Mouse (Mus musculus) heart, postnatal 0 days (tissue): ENCODE results near the gene Cpa5. TPM values are rescaled to one million over a fixed set of nuclear protein-coding genes. Genes with fewer than 3 reads are reported as not detected.

Source experiments
- ATAC-seq: fragments of 200-750 bp; cut with Nextera tagmentation; 2 replicates; pipeline ENCODE4 v1.8.0; 2017; ENCODE audit warnings: low read depth, moderate number of reproducible peaks, moderate library complexity; ENCODE audit not compliant: insufficient read depth
- DNase-seq: peaks from one replicate; pipeline ENCODE4 v3.0.0-alpha.2; 2016; ENCODE audit warnings: low spot score
- H3K27ac ChIP-seq: fragments of 300-500 bp; sonication (generic); 2 replicates; pipeline ENCODE4 v1.5.1; 2014; ENCODE audit warnings: low read depth, mild to moderate bottlenecking
- H3K27me3 ChIP-seq: fragments of 300-500 bp; sonication (generic); 2 replicates; pipeline ENCODE4 v1.6.1; 2014; ENCODE audit warnings: low read length, mixed read lengths; ENCODE audit not compliant: control insufficient read depth, insufficient read depth
- H3K36me3 ChIP-seq: fragments of 300-500 bp; sonication (generic); replicated peaks from 2 replicates; pipeline ENCODE4 v1.6.1; 2014; ENCODE audit warnings: low read length, mixed read lengths; ENCODE audit not compliant: control insufficient read depth, insufficient read depth
- H3K4me1 ChIP-seq: fragments of 300-500 bp; sonication (generic); 2 replicates; pipeline ENCODE4 v1.6.1; 2014; ENCODE audit warnings: antibody characterized with exemption; ENCODE audit not compliant: control insufficient read depth, insufficient read depth
- H3K4me2 ChIP-seq: fragments of 300-500 bp; sonication (generic); 2 replicates; pipeline ENCODE4 v1.6.1; 2014; ENCODE audit warnings: low read depth, mild to moderate bottlenecking, low read length, moderate library complexity
- H3K4me3 ChIP-seq: fragments of 300-500 bp; sonication (generic); 2 replicates; pipeline ENCODE4 v1.5.1; 2014; ENCODE audit warnings: low read depth, low read length
- H3K9ac ChIP-seq: fragments of 300-500 bp; sonication (generic); replicated peaks from 2 replicates; pipeline ENCODE4 v1.6.1; 2014; ENCODE audit warnings: low read depth, low read length, mixed read lengths
- H3K9me3 ChIP-seq: fragments of 300-500 bp; sonication (generic); replicated peaks from 2 replicates; pipeline ENCODE4 v1.6.1; 2016; ENCODE audit warnings: low read length; ENCODE audit not compliant: control insufficient read depth
- CTCF ChIP-seq: IDR thresholded peaks from 2 replicates; pipeline ENCODE4 v1.5.1; 2016; ENCODE audit warnings: antibody characterized with exemption, control low read depth, low read depth
- EP300 ChIP-seq: IDR thresholded peaks from 2 replicates; pipeline ENCODE4 v1.6.1; 2016; ENCODE audit warnings: antibody characterized with exemption, low read depth
- WGBS: fragments of 180-500 bp; shearing (Covaris S2); extraction: QIAGEN DNeasy Blood & Tissue Kit; methylation state at CpG from one replicate; pipeline ENCODE4 v1.1.7; 2014; 5-methylcytosine and 5-hydroxymethylcytosine counted together
- polyA plus RNA-seq: library from polyadenylated mRNA; unstranded; fragments of >200 nt; fragmentation: Nextera tagmentation; extraction: Ambion mirVana; gene quantifications from 2 replicates; pipeline ENCODE4 v1.2.1, GENCODE M21; 2015
- total RNA-seq: library from RNA; depleted of rRNA; stranded (reverse); fragments of >200 nt; gene quantifications from 2 replicates; pipeline ENCODE4 v1.2.3, GENCODE M21; 2014; ENCODE audit warnings: low replicate concordance

The Cpa5 gene
- total and polyA plus RNA-seq, 2 experiments from 2014 or later, result 0.46 to 0.67 TPM

- DNase-seq (no peak), ATAC-seq (no peak)
- Histone ChIP-seq H3K9ac (no peak overlapping the region), H3K4me2 (no peak overlapping the region), H3K36me3 (no peaks in the 10 kb centered on the region), H3K27me3 (no peaks in the 10 kb centered on the region), H3K4me1 (no peaks in the 10 kb centered on the region), H3K9me3 (no peaks in the 10 kb centered on the region), H3K27ac (no peak overlapping the region), H3K4me3 (no peak overlapping the region)
- 82% methylated on average over 4 of the region's 4 CpGs for WGBS
- TF ChIP-seq CTCF (no peak), EP300 (no peak)
Observed at GRCm38 (mm10) chr6:30605111-30605510, 5.7 kb upstream of the Cpa5 start.

- H3K27ac ChIP-seq, result no peak overlapping the region
- no peak overlapping the region for H3K4me3 ChIP-seq
- TF ChIP-seq CTCF, result no peak
- TF ChIP-seq EP300, result no peak
- 79% methylated on average over 5 of the region's 5 CpGs for WGBS
- H3K9ac ChIP-seq, result no peak overlapping the region
- no peak for DNase-seq
- no peaks in the 10 kb centered on the region for H3K4me1 ChIP-seq
- H3K27me3 ChIP-seq, result no peaks in the 10 kb centered on the region
- ATAC-seq, result no peak
- H3K9me3 ChIP-seq, result no peaks in the 10 kb centered on the region
- H3K4me2 ChIP-seq, result no peak overlapping the region
- no peaks in the 10 kb centered on the region for H3K36me3 ChIP-seq
Observed at GRCm38 (mm10) chr6:30605672-30606071, 5.1 kb upstream of the Cpa5 start.

- Histone ChIP-seq H3K36me3 (no peaks in the 10 kb centered on the region), H3K27me3 (no peaks in the 10 kb centered on the region), H3K4me3 (no peak overlapping the region), H3K9ac (no peak overlapping the region), H3K9me3 (no peaks in the 10 kb centered on the region), H3K27ac (no peak overlapping the region), H3K4me1 (0 out of 2 replicates have a peak, but pooled peaks cover 2% of the 10 kb centered on the region), H3K4me2 (no peak overlapping the region)
- 79% methylated on average over 5 of the region's 5 CpGs for WGBS
- TF ChIP-seq EP300, result no peak
- no peak for TF ChIP-seq CTCF
- DNase-seq (no peak), ATAC-seq (no peak)
Observed at GRCm38 (mm10) chr6:30611212-30611611, 402 bp downstream of the Cpa5 start.

- no peaks in the 10 kb centered on the region for H3K36me3 ChIP-seq
- peaks cover 21% of the 10 kb centered on the region for H3K4me1 ChIP-seq
- H3K4me3 ChIP-seq, result no peak overlapping the region
- WGBS, result 83% methylated on average over 6 of the region's 6 CpGs
- TF ChIP-seq CTCF (no peak), EP300 (no peak)
- no peaks in the 10 kb centered on the region for H3K27me3 ChIP-seq
- H3K27ac ChIP-seq, result no peak overlapping the region
- no peaks in the 10 kb centered on the region for H3K9me3 ChIP-seq
- no peak for DNase-seq
- no peak overlapping the region for H3K4me2 ChIP-seq
- H3K9ac ChIP-seq, result no peak overlapping the region
- ATAC-seq, result no peak
Observed at GRCm38 (mm10) chr6:30614251-30614650, 3.4 kb downstream of the Cpa5 start.

- no peak for TF ChIP-seq CTCF
- no peak for TF ChIP-seq EP300
- DNase-seq, result no peak
Observed at GRCm38 (mm10) chr6:30615741-30616140, 4.9 kb downstream of the Cpa5 start.

GRCm38 (mm10) chr6:30616491-30616941, 5.7 kb downstream of the Cpa5 start:
- no peak overlapping the region for H3K4me2 ChIP-seq
- 27% methylated on average over 8 of the region's 8 CpGs for WGBS
- TF ChIP-seq EP300 (no peak), CTCF (no peak)
- H3K4me1 ChIP-seq, result peaks cover 33% of the 10 kb centered on the region
- H3K4me3 ChIP-seq, result no peak overlapping the region
- no peaks in the 10 kb centered on the region for H3K27me3 ChIP-seq
- no peak overlapping the region for H3K9ac ChIP-seq
- DNase-seq (no peak), ATAC-seq (no peak)
- no peaks in the 10 kb centered on the region for H3K36me3 ChIP-seq
- H3K27ac ChIP-seq, result no peak overlapping the region
- no peaks in the 10 kb centered on the region for H3K9me3 ChIP-seq

More at GRCm38 (mm10) chr6:30615741-30616140, 4.9 kb downstream of the Cpa5 start:
- Histone ChIP-seq H3K4me2 (no peak overlapping the region), H3K36me3 (no peaks in the 10 kb centered on the region), H3K9ac (no peak overlapping the region), H3K27me3 (no peaks in the 10 kb centered on the region), H3K9me3 (no peaks in the 10 kb centered on the region), H3K4me3 (no peak overlapping the region), H3K4me1 (peaks cover 26% of the 10 kb centered on the region), H3K27ac (no peak overlapping the region)
- 54% methylated on average over 4 of the region's 4 CpGs for WGBS
- ATAC-seq, result no peak
